Mouse (Mus musculus): Measurements from ENCODE around the gene Rtp2. TPM values are rescaled to one million over a fixed set of nuclear protein-coding genes. Genes with fewer than 3 reads are reported as not detected.

Rtp2 gene
- total RNA-seq (2021): not detected
- long read RNA-seq, experiment 1: 0 reads
- long read RNA-seq, experiment 2: 0 reads

- DNase-seq: no peak
- Histone ChIP-seq H3K4me3 (no peak within 1 kb of the TSS), H3K27ac (no peak within 1 kb of the TSS)
- intact Hi-C loops (cut with DNase I): no loop called here
- no peak for TF ChIP-seq CTCF (IDR thresholded peaks at IDR 0.05)
Observed at GRCm38 (mm10) chr16:23932294-23932693, at the start of gene Rtp2. TSS of gene Rtp2 (minus strand) at chr16:23932394.

DNA sequence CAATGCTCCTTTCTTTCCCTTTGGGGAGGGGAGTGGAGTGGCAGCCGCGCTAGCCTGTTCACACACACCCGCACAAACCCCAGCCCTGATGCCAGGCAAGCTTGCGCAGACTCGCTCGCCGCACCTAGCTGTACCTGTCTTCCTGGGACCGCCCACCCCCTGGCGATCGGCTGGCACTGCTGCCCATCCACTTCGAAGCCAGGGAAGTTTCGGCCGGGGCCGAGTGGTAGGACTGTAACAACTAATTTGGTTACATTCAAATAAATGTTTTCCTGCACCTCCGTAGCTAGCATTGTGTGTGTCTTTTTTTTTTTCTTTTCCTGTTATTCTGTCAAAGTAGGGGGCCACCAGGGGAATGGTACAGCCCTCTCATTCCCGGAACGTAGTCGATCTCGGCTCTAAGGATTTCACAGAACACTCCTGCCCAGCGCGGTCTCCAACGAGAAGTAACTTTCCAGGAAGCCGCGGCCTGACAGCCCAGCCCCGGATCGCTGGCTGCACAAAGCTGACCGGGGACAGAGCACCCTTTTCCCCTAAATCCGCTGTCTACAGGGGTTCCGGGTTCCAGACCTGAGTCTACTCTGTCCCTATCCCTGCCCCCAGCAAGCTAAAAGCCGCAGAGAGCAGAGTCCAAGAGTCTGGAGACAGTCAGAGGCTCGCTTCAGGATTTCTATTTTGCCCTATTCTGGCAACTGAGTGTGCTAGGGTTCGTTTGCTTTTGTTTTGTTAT lies 49.0 kb upstream of the Rtp2 start:
- peak overlapping the region; percentile 94 for H3K4me3 ChIP-seq

DNA sequence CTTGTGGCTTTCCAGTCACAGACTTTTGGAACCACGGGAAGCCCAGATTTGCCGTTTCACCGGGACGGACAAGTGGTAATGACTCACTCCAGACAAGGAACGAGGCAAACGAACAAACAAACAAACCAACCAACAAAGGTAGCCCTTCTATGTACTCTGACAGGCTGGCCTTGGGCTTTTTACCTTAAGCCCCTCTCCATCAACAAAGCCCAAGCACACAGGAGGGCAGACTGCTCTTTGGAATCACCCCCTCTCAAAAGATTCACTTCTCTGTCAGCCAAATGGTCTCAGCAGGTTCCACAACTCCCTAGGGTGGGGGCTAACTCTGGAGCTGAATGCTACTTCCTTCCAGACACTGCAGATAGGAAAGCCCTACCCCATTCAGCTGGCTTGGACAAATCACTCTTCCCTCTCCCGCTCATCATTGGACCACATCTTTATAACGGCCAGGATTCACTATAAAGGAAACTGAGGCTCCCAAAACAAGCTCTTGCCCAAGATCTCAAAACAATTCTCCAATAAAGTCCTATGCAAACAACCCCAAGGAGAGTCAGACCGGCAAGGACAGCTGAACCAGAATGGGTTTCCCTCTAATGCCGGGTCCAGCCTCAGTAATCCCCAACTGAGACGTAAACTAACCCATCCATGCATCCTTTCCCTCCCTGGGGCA lies 48.1 kb upstream of the Rtp2 start:
- no peak for DNase-seq
- peak overlapping the region; percentile 99 for H3K27ac ChIP-seq
- intact Hi-C loops (cut with DNase I): loop anchor here (5.0 kb wide), 4 partner anchors 587 to 1367 kb away; no protein-coding TSS in a partner anchor

More for the DNA sequence above, 49.0 kb upstream of the Rtp2 start:
- peak overlapping the region; percentile 99 for H3K27ac ChIP-seq
- TF ChIP-seq CTCF (IDR thresholded peaks at IDR 0.05): no peak
- peak; percentile 75 for DNase-seq
- intact Hi-C loops (cut with DNase I): loop anchor here (5.0 kb wide), 4 partner anchors 586 to 1366 kb away; no protein-coding TSS in a partner anchor

GRCm38 (mm10) chr16:23979446-23979845 lies 47.3 kb upstream of the Rtp2 start:
- Histone ChIP-seq H3K4me3 (peak overlapping the region; percentile 94), H3K27ac (peak overlapping the region; percentile 99)
- DNase-seq: peak; percentile 86
- TF ChIP-seq CTCF (IDR thresholded peaks at IDR 0.05): no peak
- intact Hi-C loops (cut with DNase I): no loop called here

More for the DNA sequence above, 48.1 kb upstream of the Rtp2 start:
- no peak for TF ChIP-seq CTCF (IDR thresholded peaks at IDR 0.05)
- H3K4me3 ChIP-seq: peak overlapping the region; percentile 94

DNA sequence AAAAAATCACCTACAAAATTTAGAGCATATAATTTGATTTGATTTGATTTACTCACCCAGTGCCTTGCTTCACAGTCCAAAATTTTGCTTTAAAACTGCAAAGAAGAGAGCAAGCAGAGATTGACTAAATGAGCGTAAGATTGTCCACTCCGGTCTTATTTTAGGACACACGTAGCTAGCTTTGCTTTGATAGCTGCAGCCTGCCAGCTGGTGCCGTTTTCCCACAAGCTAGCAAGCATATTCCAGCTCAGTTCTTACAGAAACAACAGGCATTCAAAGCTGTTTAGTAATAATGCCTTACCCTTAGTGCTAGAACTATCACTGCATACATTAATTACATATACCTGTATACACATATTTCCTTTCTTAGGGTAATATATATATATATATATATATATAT lies 46.3 kb upstream of the Rtp2 start:
- H3K27ac ChIP-seq: peak overlapping the region; percentile 99
- peak; percentile 70 for DNase-seq
- no peak for TF ChIP-seq CTCF (IDR thresholded peaks at IDR 0.05)
- peak overlapping the region; percentile 94 for H3K4me3 ChIP-seq
- intact Hi-C loops (cut with DNase I): no loop called here

DNA sequence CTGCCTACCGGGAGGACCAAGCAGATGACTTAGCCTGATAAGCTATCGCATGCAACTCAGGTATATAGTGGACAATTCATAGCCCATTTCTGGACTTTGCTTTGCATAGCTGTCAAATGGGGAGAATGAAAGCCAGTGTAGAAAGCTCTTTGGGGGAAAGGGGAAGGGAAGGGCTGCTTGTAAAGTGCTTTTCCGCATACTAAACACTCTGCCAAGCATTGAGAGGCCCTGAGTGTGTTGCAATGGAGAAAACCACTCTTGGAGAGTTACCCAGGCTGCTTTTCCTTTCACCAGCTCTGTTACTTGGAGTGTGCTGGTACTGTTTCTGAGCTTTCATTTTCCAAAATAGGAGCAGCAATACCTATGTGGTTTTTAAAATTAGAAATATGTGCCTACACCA lies 45.5 kb upstream of the Rtp2 start:
- TF ChIP-seq CTCF (IDR thresholded peaks at IDR 0.05): no peak
- intact Hi-C loops (cut with DNase I): no loop called here
- H3K4me3 ChIP-seq: peak overlapping the region; percentile 94
- H3K27ac ChIP-seq: peak overlapping the region; percentile 99
- DNase-seq: no peak

- no peak for TF ChIP-seq CTCF (IDR thresholded peaks at IDR 0.05)
- DNase-seq: peak; percentile 6
- intact Hi-C loops (cut with DNase I): no loop called here
- Histone ChIP-seq H3K4me3 (no peak overlapping the region), H3K27ac (peak overlapping the region; percentile 99)
Observed at GRCm38 (mm10) chr16:23976196-23976595, 44.0 kb upstream of the Rtp2 start.

GRCm38 (mm10) chr16:23973635-23974367 lies 41.6 kb upstream of the Rtp2 start:
- DNase-seq: peak; percentile 48
- no peak for TF ChIP-seq CTCF (IDR thresholded peaks at IDR 0.05)
- Histone ChIP-seq H3K27ac (peak overlapping the region; percentile 71), H3K4me3 (no peak overlapping the region)
- intact Hi-C loops (cut with DNase I): no loop called here

DNA sequence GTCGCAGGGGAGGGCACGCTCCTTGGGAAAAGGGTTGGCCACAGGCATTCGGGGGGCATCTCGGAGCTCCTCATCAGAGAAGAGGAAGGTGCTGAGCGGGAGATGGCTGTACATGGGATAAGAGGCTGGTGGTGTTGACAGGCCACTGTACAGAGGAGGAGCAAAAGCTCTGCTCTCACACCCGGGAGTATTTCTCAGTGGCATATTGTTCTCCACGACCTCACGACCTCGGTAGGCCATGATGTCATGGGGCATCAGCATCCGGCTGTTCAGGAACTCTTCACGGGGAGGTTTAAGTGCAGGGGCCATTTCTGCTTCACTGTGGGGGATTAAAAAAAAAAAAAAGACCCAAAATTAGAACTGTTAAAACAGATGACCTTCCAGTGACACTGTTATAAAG lies 40.7 kb upstream of the Rtp2 start:
- DNase-seq: peak; percentile 7
- intact Hi-C loops (cut with DNase I): no loop called here

DNA sequence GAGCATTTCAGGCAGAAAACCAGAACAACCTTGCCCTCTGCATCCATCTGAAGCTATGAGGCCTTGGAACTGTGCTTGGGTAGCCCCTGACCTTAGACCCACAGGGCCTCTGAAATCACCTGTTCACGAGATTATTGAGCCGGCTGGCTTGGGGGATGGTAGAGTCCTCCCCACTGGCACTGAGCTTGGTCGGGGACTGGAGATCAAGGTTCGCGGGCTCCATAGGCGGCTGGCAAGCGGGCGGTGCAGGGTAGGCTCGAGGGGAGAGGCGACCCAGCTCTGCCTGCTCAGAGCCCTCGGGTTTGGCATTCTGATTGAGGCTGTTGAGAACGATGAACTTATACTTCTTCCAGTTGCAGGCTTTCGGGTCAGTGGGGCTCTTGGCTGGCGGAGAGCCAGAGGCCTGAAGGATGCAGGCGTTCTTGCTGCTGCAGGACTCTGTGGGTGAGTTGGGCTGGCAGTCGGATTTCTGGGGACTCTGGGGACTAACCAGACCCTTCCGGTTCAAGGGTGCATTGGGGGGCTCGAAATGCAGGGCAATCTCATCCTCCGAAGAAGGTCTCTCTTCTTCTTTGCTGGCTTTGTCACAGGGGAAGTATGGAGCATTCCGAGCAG lies 40.0 kb upstream of the Rtp2 start:
- H3K27ac ChIP-seq: peak overlapping the region; percentile 70; the same call in 1 of the 2 replicates
- no peak for TF ChIP-seq CTCF (IDR thresholded peaks at IDR 0.05)
- no peak overlapping the region for H3K4me3 ChIP-seq
- no peak for DNase-seq
- intact Hi-C loops (cut with DNase I): no loop called here

More for the DNA sequence above, 40.7 kb upstream of the Rtp2 start:
- no peak for TF ChIP-seq CTCF (IDR thresholded peaks at IDR 0.05)
- H3K27ac ChIP-seq: peak overlapping the region; percentile 71
- H3K4me3 ChIP-seq: no peak overlapping the region

- no peak for TF ChIP-seq CTCF (IDR thresholded peaks at IDR 0.05)
- Histone ChIP-seq H3K4me3 (no peak overlapping the region), H3K27ac (peak overlapping the region; percentile 70)
- intact Hi-C loops (cut with DNase I): no loop called here
- DNase-seq: no peak
Observed at GRCm38 (mm10) chr16:23969919-23970318, 37.7 kb upstream of the Rtp2 start.

- H3K4me3 ChIP-seq: no peak overlapping the region
- peak overlapping the region; percentile 70 for H3K27ac ChIP-seq
- TF ChIP-seq CTCF (IDR thresholded peaks at IDR 0.05): no peak
- DNase-seq: no peak
- intact Hi-C loops (cut with DNase I): no loop called here
Observed at GRCm38 (mm10) chr16:23968888-23969287, 36.7 kb upstream of the Rtp2 start.

All from gastrocnemius, adult 2 months (tissue).